Mouse (Mus musculus): ENCODE results near the gene Dennd1a. TPM values are rescaled to one million over a fixed set of nuclear protein-coding genes. Genes with fewer than 3 reads are reported as not detected.

Dennd1a gene
- total and polyA plus RNA-seq, 2 experiments from 2014 or later: 16.7 to 52.1 TPM

DNA sequence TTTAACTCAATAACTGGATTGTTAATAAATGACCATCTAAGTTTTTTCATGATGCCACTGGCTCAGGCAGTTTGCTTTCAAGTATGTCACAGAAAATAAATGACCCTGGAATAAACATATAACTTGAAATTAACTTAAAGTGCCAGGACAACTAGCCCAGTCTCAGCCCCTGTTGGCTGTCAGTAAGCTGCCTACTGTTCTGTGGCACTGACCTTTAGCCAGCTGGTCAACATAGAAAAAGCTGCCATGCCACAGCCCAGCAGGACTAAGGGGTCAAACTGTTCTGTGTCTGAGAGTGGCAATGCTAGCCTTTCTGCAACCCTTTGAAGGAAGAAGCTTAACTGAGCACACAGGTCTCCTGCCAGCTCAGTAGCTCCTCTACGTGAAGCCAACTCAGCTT, 198.8 kb downstream of the Dennd1a start:
- no peaks in the 10 kb centered on the region for H3K9me3 ChIP-seq (ENCODE audit: low read length)
- DNase-seq (no peak), ATAC-seq (no peak)
- no peaks in the 10 kb centered on the region for H3K27me3 ChIP-seq (ENCODE audit: insufficient read depth, low read length)
- no peak overlapping the region for H3K9ac ChIP-seq
- no peak overlapping the region for H3K4me3 ChIP-seq (ENCODE audit: low read depth, low read length)
- TF ChIP-seq CTCF (IDR thresholded peaks at IDR 0.05; ENCODE audit: low read depth): no peak
- 75% methylated on average over 1 of the region's 1 CpGs for WGBS
- no peaks in the 10 kb centered on the region for H3K36me3 ChIP-seq (ENCODE audit: insufficient read depth)
- H3K4me1 ChIP-seq (ENCODE audit: insufficient read depth): no peaks in the 10 kb centered on the region
- no peak overlapping the region for H3K4me2 ChIP-seq (ENCODE audit: low read depth)
- H3K27ac ChIP-seq (ENCODE audit: low read depth, low read length): no peak overlapping the region

DNA sequence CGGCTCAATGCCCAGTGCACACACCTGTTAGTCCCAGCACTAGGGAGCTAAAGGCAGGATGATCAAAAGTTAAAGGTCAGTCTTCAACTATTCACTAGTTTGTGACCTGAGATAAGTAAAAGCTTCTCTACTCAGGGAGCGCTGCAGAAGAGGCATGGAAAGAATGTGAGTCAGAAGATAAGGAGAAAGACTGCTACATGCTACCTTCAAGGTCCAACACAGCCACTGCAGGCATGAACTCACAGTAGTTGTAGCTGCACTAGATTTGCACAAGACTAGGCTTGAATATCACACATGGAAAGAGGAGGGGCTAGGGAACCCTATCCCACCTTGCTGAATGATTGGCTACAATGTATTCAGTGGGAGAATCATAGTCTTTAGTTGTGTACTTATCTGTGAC, 202.1 kb downstream of the Dennd1a start:
- H3K4me1 ChIP-seq (ENCODE audit: insufficient read depth): no peaks in the 10 kb centered on the region
- no peak overlapping the region for H3K4me2 ChIP-seq (ENCODE audit: low read depth)
- H3K27me3 ChIP-seq (ENCODE audit: insufficient read depth, low read length): no peaks in the 10 kb centered on the region
- DNase-seq (no peak), ATAC-seq (no peak)
- H3K36me3 ChIP-seq (ENCODE audit: insufficient read depth): no peaks in the 10 kb centered on the region
- H3K9ac ChIP-seq: no peak overlapping the region
- 87% methylated on average over 2 of the region's 2 CpGs for WGBS
- TF ChIP-seq CTCF (IDR thresholded peaks at IDR 0.05; ENCODE audit: low read depth): no peak
- no peak overlapping the region for H3K4me3 ChIP-seq (ENCODE audit: low read depth, low read length)
- no peak overlapping the region for H3K27ac ChIP-seq (ENCODE audit: low read depth, low read length)
- H3K9me3 ChIP-seq (ENCODE audit: low read length): no peaks in the 10 kb centered on the region

DNA sequence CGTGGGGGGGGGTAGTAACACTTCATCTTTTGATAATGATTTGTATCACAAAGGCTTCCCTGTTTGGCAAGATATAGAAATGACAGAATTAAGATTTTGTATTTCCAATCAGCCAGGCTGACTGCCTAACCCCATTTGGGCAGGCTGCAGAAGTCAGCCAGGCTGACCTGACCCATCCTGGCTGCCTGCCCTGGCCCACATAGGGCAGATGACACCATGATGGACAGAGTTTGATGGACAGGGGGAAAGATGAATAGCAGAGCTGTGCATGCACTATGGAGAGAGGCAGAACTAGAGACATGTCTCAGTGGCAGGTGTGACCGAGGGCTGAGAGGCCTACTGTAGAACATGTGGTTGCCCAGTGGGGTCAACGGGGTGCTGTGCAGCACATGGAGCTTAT, 203.9 kb downstream of the Dennd1a start:
- DNase-seq (no peak), ATAC-seq (no peak)
- 90% methylated on average over 3 of the region's 3 CpGs for WGBS
- Histone ChIP-seq H3K27me3 (ENCODE audit: insufficient read depth, low read length) (no peaks in the 10 kb centered on the region), H3K27ac (ENCODE audit: low read depth, low read length) (no peak overlapping the region), H3K36me3 (ENCODE audit: insufficient read depth) (no peaks in the 10 kb centered on the region), H3K4me2 (ENCODE audit: low read depth) (no peak overlapping the region), H3K9me3 (ENCODE audit: low read length) (no peaks in the 10 kb centered on the region), H3K4me1 (ENCODE audit: insufficient read depth) (no peaks in the 10 kb centered on the region), H3K4me3 (ENCODE audit: low read depth, low read length) (no peak overlapping the region), H3K9ac (no peak overlapping the region)
- TF ChIP-seq CTCF (IDR thresholded peaks at IDR 0.05; ENCODE audit: low read depth): no peak

DNA sequence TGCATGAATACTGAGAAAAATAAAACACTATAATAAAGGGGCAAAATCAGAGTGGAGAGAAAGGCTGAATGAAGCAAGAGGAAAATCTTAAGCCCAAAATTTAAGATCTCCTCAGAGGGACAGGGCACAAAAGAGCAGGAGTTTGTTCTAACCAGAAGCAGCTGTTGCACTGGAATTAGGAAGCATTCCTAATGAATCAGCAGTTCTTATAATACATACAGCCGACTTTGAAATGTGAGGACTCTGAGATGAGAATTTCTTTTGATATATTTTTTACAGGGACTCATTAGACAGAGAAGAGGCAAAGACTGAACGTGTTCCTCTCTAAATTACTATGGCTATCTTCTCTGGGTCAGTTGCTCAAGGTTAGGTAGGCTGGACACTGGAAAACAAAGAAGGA, 212.7 kb downstream of the Dennd1a start:
- Histone ChIP-seq H3K4me2 (ENCODE audit: low read depth) (no peak overlapping the region), H3K9me3 (ENCODE audit: low read length) (no peaks in the 10 kb centered on the region), H3K27me3 (ENCODE audit: insufficient read depth, low read length) (no peaks in the 10 kb centered on the region), H3K4me3 (ENCODE audit: low read depth, low read length) (no peak overlapping the region), H3K36me3 (ENCODE audit: insufficient read depth) (no peaks in the 10 kb centered on the region), H3K4me1 (ENCODE audit: insufficient read depth) (no peaks in the 10 kb centered on the region), H3K27ac (ENCODE audit: low read depth, low read length) (no peak overlapping the region), H3K9ac (no peak overlapping the region)
- no peak for ATAC-seq
- no peak for TF ChIP-seq CTCF (IDR thresholded peaks at IDR 0.05; ENCODE audit: low read depth)
- WGBS: 17% methylated on average over 2 of the region's 2 CpGs
- no peak for DNase-seq

DNA sequence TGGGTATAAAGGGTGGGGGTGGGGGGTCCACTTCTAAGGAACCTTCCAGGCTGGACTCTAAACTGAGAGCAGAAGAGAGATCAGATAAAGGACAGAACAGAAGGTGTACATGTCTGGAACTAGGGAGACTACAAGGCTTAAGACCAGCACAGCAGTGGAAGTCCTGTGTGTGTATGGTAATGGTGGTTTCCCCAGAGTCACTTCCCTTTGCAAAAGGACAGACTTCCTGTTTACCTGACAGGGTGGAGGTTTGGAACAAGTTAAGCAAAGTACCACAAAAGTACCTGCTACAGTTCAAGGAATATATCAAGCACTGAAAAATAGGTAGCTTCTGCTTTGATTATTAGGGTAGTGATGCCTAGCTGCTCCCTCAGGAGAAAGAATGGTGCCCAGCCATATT, 215.1 kb downstream of the Dennd1a start:
- Histone ChIP-seq H3K4me2 (ENCODE audit: low read depth) (no peak overlapping the region), H3K9ac (no peak overlapping the region), H3K4me1 (ENCODE audit: insufficient read depth) (no peaks in the 10 kb centered on the region), H3K27ac (ENCODE audit: low read depth, low read length) (no peak overlapping the region), H3K27me3 (ENCODE audit: insufficient read depth, low read length) (no peaks in the 10 kb centered on the region), H3K36me3 (ENCODE audit: insufficient read depth) (no peaks in the 10 kb centered on the region), H3K9me3 (ENCODE audit: low read length) (no peaks in the 10 kb centered on the region), H3K4me3 (ENCODE audit: low read depth, low read length) (no peak overlapping the region)
- DNase-seq (no peak), ATAC-seq (no peak)
- TF ChIP-seq CTCF (IDR thresholded peaks at IDR 0.05; ENCODE audit: low read depth): no peak

DNA sequence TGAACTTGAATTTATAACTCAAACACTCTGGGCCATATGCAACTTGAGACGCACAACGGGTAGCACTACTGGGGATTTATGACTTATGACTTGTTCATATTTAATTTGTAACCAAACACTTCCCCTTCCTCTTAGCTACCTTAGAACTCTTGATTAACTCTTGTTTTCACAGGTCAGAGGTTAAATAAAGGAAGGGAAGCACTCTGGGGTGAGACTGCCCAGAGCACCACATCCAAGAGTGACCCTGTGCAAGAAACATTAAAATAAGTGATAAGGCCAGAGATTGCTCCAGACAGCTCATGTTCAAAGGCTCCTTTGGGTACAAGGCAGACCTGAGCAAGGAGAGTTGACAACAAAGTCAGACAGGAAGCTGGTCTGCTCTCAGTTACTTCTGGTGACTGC, 219.0 kb downstream of the Dennd1a start:
- Histone ChIP-seq H3K27me3 (ENCODE audit: insufficient read depth, low read length) (no peaks in the 10 kb centered on the region), H3K27ac (ENCODE audit: low read depth, low read length) (no peak overlapping the region), H3K36me3 (ENCODE audit: insufficient read depth) (no peaks in the 10 kb centered on the region), H3K4me1 (ENCODE audit: insufficient read depth) (no peaks in the 10 kb centered on the region), H3K9me3 (ENCODE audit: low read length) (no peaks in the 10 kb centered on the region), H3K9ac (no peak overlapping the region), H3K4me3 (ENCODE audit: low read depth, low read length) (no peak overlapping the region), H3K4me2 (ENCODE audit: low read depth) (no peak overlapping the region)
- TF ChIP-seq CTCF (IDR thresholded peaks at IDR 0.05; ENCODE audit: low read depth): no peak
- DNase-seq (no peak), ATAC-seq (no peak)
- WGBS: 87% methylated on average over 2 of the region's 2 CpGs

DNA sequence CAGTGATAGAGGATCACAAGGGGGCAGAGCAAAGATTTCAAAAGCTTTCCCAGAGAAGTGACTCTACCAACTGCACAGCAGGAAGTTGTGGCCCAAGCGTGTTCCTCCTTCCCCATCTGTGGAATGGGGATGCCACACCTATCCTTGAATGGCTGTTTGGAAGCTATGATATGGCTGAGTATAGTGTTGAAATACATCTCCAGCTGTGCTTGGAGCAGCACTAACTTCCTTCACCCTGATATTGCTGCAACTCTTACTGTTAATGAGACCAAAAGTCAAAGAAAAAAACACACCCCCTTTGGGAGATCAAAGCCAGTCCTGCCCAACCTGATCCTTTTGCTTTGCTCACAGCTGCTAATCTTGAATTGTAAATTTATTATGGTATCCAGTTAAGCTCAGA, 221.3 kb downstream of the Dennd1a start:
- no peak for ATAC-seq
- WGBS: 76% methylated on average over 1 of the region's 1 CpGs
- Histone ChIP-seq H3K9me3 (ENCODE audit: low read length) (no peaks in the 10 kb centered on the region), H3K27ac (ENCODE audit: low read depth, low read length) (no peak overlapping the region), H3K4me3 (ENCODE audit: low read depth, low read length) (no peak overlapping the region), H3K9ac (no peak overlapping the region), H3K36me3 (ENCODE audit: insufficient read depth) (no peaks in the 10 kb centered on the region), H3K27me3 (ENCODE audit: insufficient read depth, low read length) (no peaks in the 10 kb centered on the region), H3K4me1 (ENCODE audit: insufficient read depth) (no peaks in the 10 kb centered on the region), H3K4me2 (ENCODE audit: low read depth) (no peak overlapping the region)
- DNase-seq: no peak
- TF ChIP-seq CTCF (IDR thresholded peaks at IDR 0.05; ENCODE audit: low read depth): no peak

DNA sequence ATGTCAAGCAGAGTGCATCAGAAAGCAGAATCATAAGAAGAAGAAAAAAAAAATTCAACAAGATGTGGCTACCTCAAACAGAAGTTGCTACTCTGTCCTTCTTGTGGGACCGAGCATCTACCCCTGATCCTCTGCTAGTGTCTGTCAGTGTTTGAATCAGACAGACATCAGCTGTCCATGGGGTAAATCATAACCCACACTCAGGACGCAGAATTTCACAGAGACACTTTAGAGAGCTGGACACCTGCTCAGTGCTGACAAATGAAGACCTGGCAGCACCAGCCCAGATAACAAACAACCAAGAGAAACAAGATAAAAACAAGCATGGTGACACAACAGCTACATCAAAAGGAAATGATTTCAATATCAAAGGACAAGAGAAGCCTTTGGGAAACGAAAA, 222.9 kb downstream of the Dennd1a start:
- no peak overlapping the region for H3K4me2 ChIP-seq (ENCODE audit: low read depth)
- H3K27me3 ChIP-seq (ENCODE audit: insufficient read depth, low read length): no peaks in the 10 kb centered on the region
- ATAC-seq (no peak), DNase-seq (no peak)
- no peak overlapping the region for H3K27ac ChIP-seq (ENCODE audit: low read depth, low read length)
- WGBS: 52% methylated on average over 3 of the region's 3 CpGs
- no peaks in the 10 kb centered on the region for H3K36me3 ChIP-seq (ENCODE audit: insufficient read depth)
- TF ChIP-seq CTCF (IDR thresholded peaks at IDR 0.05; ENCODE audit: low read depth): no peak
- H3K4me3 ChIP-seq (ENCODE audit: low read depth, low read length): no peak overlapping the region
- no peaks in the 10 kb centered on the region for H3K4me1 ChIP-seq (ENCODE audit: insufficient read depth)
- H3K9ac ChIP-seq: no peak overlapping the region
- H3K9me3 ChIP-seq (ENCODE audit: low read length): no peaks in the 10 kb centered on the region

Data from forebrain, postnatal 0 days (tissue).